Mouse (Mus musculus): ENCODE data around the gene Mapk12. TPM values are rescaled to one million over a fixed set of nuclear protein-coding genes. Genes with fewer than 3 reads are reported as not detected.

The Mapk12 gene
- total and polyA plus RNA-seq, 3 experiments, result 0.21 TPM; not detected in 2

- TF ChIP-seq ZMIZ1 (IDR thresholded peaks at IDR 0.05; ENCODE audit: low read depth, low read length) (no peak), MAFK (IDR thresholded peaks at IDR 0.05; ENCODE audit: insufficient replicate concordance, low read length) (no peak), USF1 (IDR thresholded peaks at IDR 0.05; ENCODE audit: low read depth, low read length) (no peak), NELFE (IDR thresholded peaks at IDR 0.05; ENCODE audit: low read depth, low read length) (no peak), MAZ (IDR thresholded peaks at IDR 0.05; ENCODE audit: low read depth, low read length) (no peak), MYC (IDR thresholded peaks at IDR 0.05; ENCODE audit: low read depth, low read length) (no peak), JUN (IDR thresholded peaks at IDR 0.05; ENCODE audit: insufficient read depth, low read depth, low read length) (no peak), KAT2A (IDR thresholded peaks at IDR 0.05; ENCODE audit: insufficient replicate concordance, low read length) (no peak), RAD21 (IDR thresholded peaks at IDR 0.05; ENCODE audit: low read depth, low read length) (no peak), USF2 (conservative IDR thresholded peaks at IDR 0.05; ENCODE audit: low read depth, low read length) (no peak)
- H3K9ac ChIP-seq (ENCODE audit: insufficient read depth, low read depth), result no peak overlapping the region
- in situ Hi-C loops (cut with MboI; ENCODE audit: low pct_ligation_motif_present, low pct_unique_long_range_greater_than_20kb, low sequenced_read_pairs), result no loop called here
- H3K4me1 ChIP-seq (ENCODE audit: control insufficient read depth in 1 of 2, insufficient read depth in 2 of 2), result no peaks in the 10 kb centered on the region
- H3K4me3 ChIP-seq (replicated peaks in 1 of 3; ENCODE audit: low read depth in 2 of 3, low read length in 2 of 3, poor library complexity in 1 of 3), result no peak overlapping the region
- H3K79me2 ChIP-seq (replicated peaks; ENCODE audit: control insufficient read depth, extremely low read depth, insufficient read depth, poor library complexity, severe bottlenecking), result no peaks in the 10 kb centered on the region
- no peak overlapping the region for H3K27ac ChIP-seq (ENCODE audit: insufficient read depth, low read depth)
- dilution Hi-C loops (cut with MboI; ENCODE audit: extremely low pct_ligation_motif_present, extremely low pct_unique_long_range_greater_than_20kb, low sequenced_read_pairs), result no loop called here
- H3K9me3 ChIP-seq (replicated peaks; ENCODE audit: low read length), result no peaks in the 10 kb centered on the region
- no peak overlapping the region for H3K4me2 ChIP-seq (ENCODE audit: insufficient read depth, low read depth, poor library complexity, severe bottlenecking)
- peaks cover 95 to 98% of the 10 kb centered on the region in 2 experiments for H3K36me3 ChIP-seq (replicated peaks in 1 of 2; ENCODE audit: control insufficient read depth in 1 of 2, insufficient read depth in 1 of 2, low read length in 1 of 2)
- DNase-seq (ENCODE audit: extremely low read depth), result no peak
- H3K27me3 ChIP-seq (replicated peaks), result no peaks in the 10 kb centered on the region
Measured at GRCm38 (mm10) chr15:89098616-89099015, 41.9 kb downstream of the Mapk12 start.

DNA sequence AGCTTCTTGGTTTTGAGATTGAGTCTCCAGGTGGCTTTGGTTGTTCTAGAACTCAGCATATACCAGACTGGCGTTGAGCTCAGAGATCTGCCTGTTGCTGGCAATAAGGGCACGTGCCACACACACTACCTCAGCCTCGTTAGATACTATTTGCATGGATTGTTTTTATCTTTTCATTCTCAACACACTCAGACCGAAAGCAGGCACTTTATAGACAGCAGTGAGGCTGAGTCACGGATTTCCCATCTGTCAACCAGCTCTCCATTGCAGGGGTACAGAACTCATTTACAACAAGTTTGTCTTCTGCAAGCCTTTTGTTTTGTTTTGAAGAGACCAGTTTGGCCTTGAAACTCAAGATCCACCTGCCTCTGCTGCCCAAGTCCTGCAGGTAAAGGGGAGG is 43.1 kb downstream of the Mapk12 start:
- H3K27me3 ChIP-seq (replicated peaks), result no peaks in the 10 kb centered on the region
- no peak overlapping the region for H3K4me2 ChIP-seq (ENCODE audit: insufficient read depth, low read depth, poor library complexity, severe bottlenecking)
- H3K4me3 ChIP-seq (replicated peaks in 1 of 3; ENCODE audit: low read depth in 2 of 3, low read length in 2 of 3, poor library complexity in 1 of 3), result no peak overlapping the region
- peaks cover 92 to 97% of the 10 kb centered on the region in 2 experiments for H3K36me3 ChIP-seq (replicated peaks in 1 of 2; ENCODE audit: control insufficient read depth in 1 of 2, insufficient read depth in 1 of 2, low read length in 1 of 2)
- H3K4me1 ChIP-seq (ENCODE audit: control insufficient read depth in 1 of 2, insufficient read depth in 2 of 2), result no peaks in the 10 kb centered on the region
- H3K27ac ChIP-seq (ENCODE audit: insufficient read depth, low read depth), result no peak overlapping the region
- dilution Hi-C loops (cut with MboI; ENCODE audit: extremely low pct_ligation_motif_present, extremely low pct_unique_long_range_greater_than_20kb, low sequenced_read_pairs) (no loop called here), in situ Hi-C loops (cut with MboI; ENCODE audit: low pct_ligation_motif_present, low pct_unique_long_range_greater_than_20kb, low sequenced_read_pairs) (no loop called here)
- TF ChIP-seq RCOR1 (conservative IDR thresholded peaks at IDR 0.05; ENCODE audit: low read depth, low read length) (no peak), SMC3 (IDR thresholded peaks at IDR 0.05; ENCODE audit: low read depth, low read length) (no peak), USF2 (conservative IDR thresholded peaks at IDR 0.05; ENCODE audit: low read depth, low read length) (no peak), POLR2A (IDR thresholded peaks at IDR 0.05; ENCODE audit: low read depth, low read length) (no peak), UBTF (IDR thresholded peaks at IDR 0.05; ENCODE audit: low read depth, low read length) (no peak), EP300 (IDR thresholded peaks at IDR 0.05; ENCODE audit: low read length) (no peak), ZC3H11A (IDR thresholded peaks at IDR 0.05; ENCODE audit: low read depth, low read length) (no peak), IRF4 (IDR thresholded peaks at IDR 0.05; ENCODE audit: low read depth, low read length) (no peak), HCFC1 (IDR thresholded peaks at IDR 0.05; ENCODE audit: low read depth, low read length) (no peak), ELF1 (IDR thresholded peaks at IDR 0.05; ENCODE audit: low read depth, low read length) (no peak), NELFE (IDR thresholded peaks at IDR 0.05; ENCODE audit: low read depth, low read length) (no peak), MEF2A (IDR thresholded peaks at IDR 0.05; ENCODE audit: borderline replicate concordance, low read depth, low read length) (no peak), ZKSCAN1 (IDR thresholded peaks at IDR 0.05; ENCODE audit: borderline replicate concordance, low read depth, low read length) (no peak)
- DNase-seq (ENCODE audit: extremely low read depth), result no peak
- H3K9ac ChIP-seq (ENCODE audit: insufficient read depth, low read depth), result no peak overlapping the region
- H3K9me3 ChIP-seq (replicated peaks; ENCODE audit: low read length), result no peaks in the 10 kb centered on the region
- H3K79me2 ChIP-seq (replicated peaks; ENCODE audit: control insufficient read depth, extremely low read depth, insufficient read depth, poor library complexity, severe bottlenecking), result no peaks in the 10 kb centered on the region

Data from CH12.LX (cell line).